Mouse (Mus musculus): Measurements from ENCODE around the gene Sars2.

Sars2 gene

GRCm38 (mm10) chr7:28778825-28779224 lies 37.0 kb downstream of the Sars2 start:
- DNase-seq (ENCODE audit: low read depth, low spot score), result no peak

- peak; percentile 92 for DNase-seq (ENCODE audit: low read depth, low spot score)
These were observed 38.4 kb downstream of the Sars2 start for GRCm38 (mm10) chr7:28780067-28780658.

GRCm38 (mm10) chr7:28780857-28781256 lies 39.1 kb downstream of the Sars2 start:
- peak; percentile 76 for DNase-seq (ENCODE audit: low read depth, low spot score)

- peak; percentile 93 for DNase-seq (ENCODE audit: low read depth, low spot score)
These were observed 39.5 kb downstream of the Sars2 start for GRCm38 (mm10) chr7:28781261-28781663.

- DNase-seq (ENCODE audit: low read depth, low spot score), result no peak
These were observed 43.4 kb downstream of the Sars2 start for GRCm38 (mm10) chr7:28785161-28785560.

GRCm38 (mm10) chr7:28787884-28788283 lies 46.1 kb downstream of the Sars2 start:
- no peak for DNase-seq (ENCODE audit: low read depth, low spot score)

GRCm38 (mm10) chr7:28788307-28789195 lies 46.8 kb downstream of the Sars2 start, which contains the start of gene Rinl:
Rinl (plus strand) TSS chr7:28788969.
- peak; percentile 71 for DNase-seq (ENCODE audit: low read depth, low spot score)

GRCm38 (mm10) chr7:28789235-28789634 lies 47.4 kb downstream of the Sars2 start:
- DNase-seq (ENCODE audit: low read depth, low spot score), result no peak

GRCm38 (mm10) chr7:28790066-28790806 lies 48.4 kb downstream of the Sars2 start:
- peak; percentile 45 for DNase-seq (ENCODE audit: low read depth, low spot score)

GRCm38 (mm10) chr7:28791706-28792105 lies 49.9 kb downstream of the Sars2 start:
- no peak for DNase-seq (ENCODE audit: low read depth, low spot score)

- peak; percentile 75 for DNase-seq (ENCODE audit: low read depth, low spot score)
These were observed 50.8 kb downstream of the Sars2 start for GRCm38 (mm10) chr7:28792391-28793185.

- peak; percentile 68 for DNase-seq (ENCODE audit: low read depth, low spot score)
These were observed 52.0 kb downstream of the Sars2 start for GRCm38 (mm10) chr7:28793834-28794233.

GRCm38 (mm10) chr7:28794496-28794895 lies 52.7 kb downstream of the Sars2 start:
- DNase-seq (ENCODE audit: low read depth, low spot score), result peak; percentile 64

- peak; percentile 41 for DNase-seq (ENCODE audit: low read depth, low spot score)
These were observed 54.0 kb downstream of the Sars2 start for GRCm38 (mm10) chr7:28795832-28796231.

GRCm38 (mm10) chr7:28796562-28796975 lies 54.8 kb downstream of the Sars2 start:
- peak; percentile 90 for DNase-seq (ENCODE audit: low read depth, low spot score)

GRCm38 (mm10) chr7:28799994-28800393 lies 58.2 kb downstream of the Sars2 start:
- peak; percentile 72 for DNase-seq (ENCODE audit: low read depth, low spot score)

- DNase-seq (ENCODE audit: low read depth, low spot score), result no peak
These were observed 59.7 kb downstream of the Sars2 start for GRCm38 (mm10) chr7:28801451-28801850.

- DNase-seq (ENCODE audit: low read depth, low spot score), result no peak
These were observed 60.3 kb downstream of the Sars2 start for GRCm38 (mm10) chr7:28801901-28802670.

- no peak for DNase-seq (ENCODE audit: low read depth, low spot score)
These were observed 61.2 kb downstream of the Sars2 start for GRCm38 (mm10) chr7:28802846-28803588.

Measured in CD4-positive, CD25-positive, alpha-beta regulatory T cell, adult 2 months (primary cell).